Mouse (Mus musculus) forebrain, embryonic 15.5 days (tissue): ENCODE data around the gene Pld4. TPM values are rescaled to one million over a fixed set of nuclear protein-coding genes. Genes with fewer than 3 reads are reported as not detected.

Source experiments
- ATAC-seq: fragments of 200-750 bp; cut with Nextera tagmentation; replicated peaks from 2 replicates; pipeline ENCODE4 v1.8.0; 2017; ENCODE audit warnings: mild to moderate bottlenecking, moderate TSS enrichment, moderate library complexity
- H3K27ac ChIP-seq: fragments of 300-500 bp; sonication (generic); replicated peaks from 2 replicates; pipeline ENCODE4 v1.5.1; 2015; ENCODE audit warnings: mild to moderate bottlenecking, inconsistent platforms
- H3K27me3 ChIP-seq: fragments of 300-500 bp; sonication (generic); 2 replicates; pipeline ENCODE4 v1.6.1; 2015; ENCODE audit warnings: inconsistent platforms
- H3K36me3 ChIP-seq: fragments of 300-500 bp; sonication (generic); 2 replicates; pipeline ENCODE4 v1.6.1; 2015; ENCODE audit warnings: mild to moderate bottlenecking, inconsistent platforms
- H3K4me1 ChIP-seq: fragments of 300-500 bp; sonication (generic); 2 replicates; pipeline ENCODE4 v1.6.1; 2015; ENCODE audit warnings: inconsistent platforms
- H3K4me2 ChIP-seq: fragments of 300-500 bp; sonication (generic); replicated peaks from 2 replicates; pipeline ENCODE4 v1.6.1; 2015; ENCODE audit warnings: mild to moderate bottlenecking, inconsistent platforms
- H3K4me3 ChIP-seq: fragments of 300-500 bp; sonication (generic); 2 replicates; pipeline ENCODE4 v1.5.1; 2015; ENCODE audit warnings: mild to moderate bottlenecking, inconsistent platforms
- H3K9ac ChIP-seq: fragments of 300-500 bp; sonication (generic); replicated peaks from 2 replicates; pipeline ENCODE4 v1.6.1; 2015; ENCODE audit warnings: mild to moderate bottlenecking, inconsistent platforms
- H3K9me3 ChIP-seq: fragments of 300-500 bp; sonication (generic); 2 replicates; pipeline ENCODE4 v1.6.1; 2016; ENCODE audit warnings: inconsistent platforms
- whole genome bisulfite sequencing: fragments of 180-500 bp; shearing (Covaris S2); methylation state at CpG from one replicate; pipeline ENCODE4 v1.1.7; 2015; ENCODE audit warnings: mixed read lengths; 5-methylcytosine and 5-hydroxymethylcytosine counted together
- polyA plus RNA-seq: library from polyadenylated mRNA; unstranded; fragments of >200 nt; fragmentation: Nextera tagmentation; extraction: Ambion mirVana; gene quantifications from 2 replicates; pipeline ENCODE4 v1.2.1, GENCODE M21; 2015

The Pld4 gene
- 5.3 and 6.2 TPM in 2 replicates for polyA plus RNA-seq

DNA sequence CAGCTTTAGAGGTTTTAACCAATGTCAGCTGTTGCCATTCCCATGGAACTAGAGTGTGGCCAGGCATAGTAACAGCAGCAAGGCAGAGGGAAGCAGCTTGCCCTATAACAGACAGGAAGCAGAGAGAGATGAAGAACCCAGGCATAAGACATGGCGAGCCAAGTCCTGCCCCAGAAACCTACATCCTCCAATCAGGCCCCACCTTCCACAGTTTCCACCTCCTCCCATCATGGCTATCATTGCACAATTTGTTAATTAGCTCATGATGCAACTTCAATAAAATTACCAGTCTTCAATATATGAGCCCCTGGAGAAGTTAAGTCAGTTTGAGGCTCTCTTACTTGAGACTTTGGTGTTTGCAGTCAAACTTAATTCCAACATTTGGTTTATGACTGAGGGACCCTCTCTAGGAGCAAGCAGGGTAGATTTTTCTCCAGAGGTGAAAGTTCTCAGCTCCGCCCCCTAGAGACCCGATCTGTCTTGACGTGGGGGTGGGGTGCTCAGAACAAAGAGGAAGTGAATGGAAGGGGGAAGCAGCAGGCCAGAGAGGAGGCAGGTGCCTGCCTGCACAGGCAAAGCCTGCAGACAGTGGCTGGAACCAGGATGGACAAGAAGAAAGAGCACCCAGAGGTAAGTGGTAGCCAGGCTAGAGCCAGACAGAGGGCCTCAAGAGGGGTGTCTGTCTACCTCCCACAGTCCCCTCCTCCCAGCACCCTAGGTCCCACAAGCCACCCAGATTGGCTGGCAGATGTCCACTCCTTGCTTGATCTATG is at the start of gene Pld4:
TSS of gene Pld4 (plus strand) at position 502 of the 773 bp plus-strand sequence.
- Histone ChIP-seq H3K9me3 (no peaks in the 10 kb centered on the region), H3K27me3 (no peaks in the 10 kb centered on the region), H3K36me3 (no peaks in the 10 kb centered on the region), H3K4me1 (no peaks in the 10 kb centered on the region), H3K27ac (no peak within 1 kb of the TSS), H3K4me3 (no peak within 1 kb of the TSS), H3K4me2 (no peak within 1 kb of the TSS), H3K9ac (no peak within 1 kb of the TSS)
- WGBS: 41% methylated on average over 4 of the region's 4 CpGs
- no peak for ATAC-seq

DNA sequence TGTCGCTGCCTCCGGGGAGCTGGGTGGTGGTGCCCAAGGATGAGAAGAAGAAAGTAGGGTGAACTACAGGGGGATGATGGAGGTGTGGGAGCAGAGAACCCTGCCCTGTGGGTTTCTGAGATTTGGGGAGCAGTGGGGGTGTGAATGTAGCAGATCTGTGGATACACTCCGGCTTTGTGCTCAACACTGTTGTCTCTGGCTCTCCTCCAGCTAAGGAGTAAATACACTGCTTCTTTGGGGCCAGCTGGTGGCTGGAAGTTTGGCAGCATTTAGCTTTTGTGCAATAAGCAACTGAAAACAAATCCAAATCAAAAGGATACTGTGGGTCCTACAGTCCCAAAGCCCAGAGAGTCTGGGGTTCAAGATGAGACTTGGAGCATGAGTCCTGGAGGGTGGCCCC is 46.5 kb upstream of the Pld4 start:
- H3K9me3 ChIP-seq: no peaks in the 10 kb centered on the region
- WGBS: 61% methylated on average over 3 of the region's 3 CpGs
- peaks cover 11% of the 10 kb centered on the region for H3K4me1 ChIP-seq
- no peak overlapping the region for H3K9ac ChIP-seq
- no peaks in the 10 kb centered on the region for H3K36me3 ChIP-seq
- H3K27ac ChIP-seq: peak overlapping the region; percentile 64
- peak; percentile 58 for ATAC-seq
- no peak overlapping the region for H3K4me2 ChIP-seq
- no peak overlapping the region for H3K4me3 ChIP-seq
- H3K27me3 ChIP-seq: peaks cover 3% of the 10 kb centered on the region; the same call in 1 of the 2 replicates

DNA sequence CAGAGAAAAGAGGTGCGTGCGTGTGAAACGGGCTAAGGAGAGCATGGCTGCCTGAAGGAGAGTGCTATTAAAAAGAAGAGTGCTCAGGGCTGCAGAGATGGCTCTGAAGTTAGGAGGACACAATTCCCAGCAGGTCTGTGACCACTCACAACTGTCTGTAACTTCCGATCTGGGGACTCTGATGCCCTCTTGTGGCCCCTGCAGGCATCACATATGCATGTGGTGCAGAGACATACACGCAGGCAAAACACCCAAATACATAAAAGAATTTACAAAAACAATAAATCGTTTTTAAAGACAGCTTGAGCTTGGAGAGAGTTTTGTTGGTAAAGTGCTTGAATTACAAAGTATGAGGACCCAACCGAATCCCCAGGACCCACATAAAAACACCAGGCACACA is 43.3 kb upstream of the Pld4 start:
- H3K9me3 ChIP-seq: no peaks in the 10 kb centered on the region
- no peak overlapping the region for H3K4me3 ChIP-seq
- H3K4me1 ChIP-seq: peaks cover 16% of the 10 kb centered on the region
- H3K4me2 ChIP-seq: no peak overlapping the region
- ATAC-seq: no peak
- no peak overlapping the region for H3K9ac ChIP-seq
- no peaks in the 10 kb centered on the region for H3K27me3 ChIP-seq
- WGBS: 32% methylated on average over 7 of the region's 7 CpGs
- no peak overlapping the region for H3K27ac ChIP-seq
- no peaks in the 10 kb centered on the region for H3K36me3 ChIP-seq

DNA sequence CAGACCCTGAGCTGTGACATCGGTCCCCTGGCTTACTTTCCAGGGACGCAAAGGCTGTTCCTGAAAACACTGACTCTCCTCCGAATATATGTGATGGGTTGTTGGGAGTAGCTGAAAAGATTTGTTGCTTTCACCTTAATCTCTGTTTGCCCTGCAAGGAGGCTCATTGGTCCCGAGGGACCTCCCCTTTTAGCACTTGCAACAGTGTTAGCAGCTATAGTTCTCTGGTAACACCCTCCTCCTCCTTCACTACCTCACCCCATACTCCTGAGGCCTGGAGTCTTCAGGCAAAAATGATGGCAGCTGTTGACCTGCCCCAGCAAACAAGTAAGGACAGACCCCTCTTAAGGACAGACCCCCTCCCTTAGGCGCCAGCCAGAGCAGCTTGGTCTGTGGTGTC is 41.5 kb upstream of the Pld4 start:
- no peaks in the 10 kb centered on the region for H3K27me3 ChIP-seq
- H3K9me3 ChIP-seq: no peaks in the 10 kb centered on the region
- no peaks in the 10 kb centered on the region for H3K36me3 ChIP-seq
- WGBS: 72% methylated on average over 5 of the region's 5 CpGs
- H3K4me3 ChIP-seq: no peak overlapping the region
- H3K4me1 ChIP-seq: peaks cover 25% of the 10 kb centered on the region
- H3K9ac ChIP-seq: no peak overlapping the region
- H3K27ac ChIP-seq: no peak overlapping the region
- H3K4me2 ChIP-seq: no peak overlapping the region
- no peak for ATAC-seq

DNA sequence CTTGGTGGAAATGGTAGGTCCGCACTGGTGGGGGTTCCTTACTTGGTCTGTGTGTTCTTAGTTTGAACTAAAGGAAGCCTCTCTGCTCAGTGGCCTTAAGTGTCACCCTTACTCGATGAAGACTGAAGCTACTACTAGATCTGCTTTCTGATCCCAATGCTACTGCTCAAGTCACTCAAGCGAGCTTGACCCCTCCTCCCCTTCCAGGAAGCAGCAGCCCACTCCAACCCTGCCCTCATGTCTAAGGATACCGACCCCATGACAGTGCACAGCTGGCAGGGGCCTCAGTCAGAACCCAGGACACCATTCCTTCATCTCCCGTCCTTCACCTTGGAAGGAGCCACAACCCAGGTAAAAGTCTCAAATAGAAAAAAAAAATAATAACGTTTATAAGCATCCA is 40.2 kb upstream of the Pld4 start, which contains the start of gene Cep170b:
TSS of gene Cep170b (plus strand) at position 240 of the 400 bp plus-strand sequence.
- Histone ChIP-seq H3K27me3 (no peaks in the 10 kb centered on the region), H3K9me3 (no peaks in the 10 kb centered on the region), H3K4me2 (peak within 1 kb of the TSS; percentile 85), H3K4me3 (peak within 1 kb of the TSS; percentile 78), H3K4me1 (peaks cover 24% of the 10 kb centered on the region), H3K9ac (peak within 1 kb of the TSS; percentile 80; the same call in 1 of the 2 replicates), H3K36me3 (no peaks in the 10 kb centered on the region), H3K27ac (no peak within 1 kb of the TSS)
- no peak for ATAC-seq
- WGBS: 78% methylated on average over 6 of the region's 6 CpGs

DNA sequence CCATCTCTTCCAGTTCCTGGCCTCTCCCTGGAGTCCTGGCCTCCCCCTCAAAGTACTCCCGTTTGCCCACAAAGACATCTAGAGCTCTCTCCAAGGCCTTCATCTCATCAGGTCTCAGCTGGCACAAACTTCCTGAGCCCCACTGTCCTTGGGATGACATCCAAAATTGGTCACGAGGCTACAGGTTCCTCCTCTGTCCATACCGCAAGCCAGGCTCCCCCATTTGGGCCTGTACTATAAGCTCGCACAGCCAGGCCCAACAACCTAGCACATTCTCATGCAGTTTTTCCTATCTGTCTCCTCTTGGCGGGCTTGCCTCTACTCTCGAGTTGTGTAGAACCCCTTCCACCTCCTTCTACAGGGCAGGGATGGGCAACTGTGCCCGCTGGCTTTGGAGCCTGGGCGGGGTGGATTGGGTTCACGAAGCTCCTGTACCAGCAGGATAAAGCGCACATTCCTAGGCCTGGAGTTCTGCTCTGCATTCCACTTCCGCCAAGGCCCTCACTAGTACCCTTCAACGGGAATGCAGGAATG is 39.5 kb upstream of the Pld4 start:
- Histone ChIP-seq H3K4me2 (peak overlapping the region; percentile 85), H3K4me1 (peaks cover 32% of the 10 kb centered on the region), H3K9ac (no peak overlapping the region; the same call in 1 of the 2 replicates), H3K9me3 (no peaks in the 10 kb centered on the region), H3K27ac (no peak overlapping the region), H3K36me3 (no peaks in the 10 kb centered on the region), H3K4me3 (peak overlapping the region; percentile 78), H3K27me3 (no peaks in the 10 kb centered on the region)
- no peak for ATAC-seq
- 42% methylated on average over 12 of the region's 12 CpGs for WGBS

DNA sequence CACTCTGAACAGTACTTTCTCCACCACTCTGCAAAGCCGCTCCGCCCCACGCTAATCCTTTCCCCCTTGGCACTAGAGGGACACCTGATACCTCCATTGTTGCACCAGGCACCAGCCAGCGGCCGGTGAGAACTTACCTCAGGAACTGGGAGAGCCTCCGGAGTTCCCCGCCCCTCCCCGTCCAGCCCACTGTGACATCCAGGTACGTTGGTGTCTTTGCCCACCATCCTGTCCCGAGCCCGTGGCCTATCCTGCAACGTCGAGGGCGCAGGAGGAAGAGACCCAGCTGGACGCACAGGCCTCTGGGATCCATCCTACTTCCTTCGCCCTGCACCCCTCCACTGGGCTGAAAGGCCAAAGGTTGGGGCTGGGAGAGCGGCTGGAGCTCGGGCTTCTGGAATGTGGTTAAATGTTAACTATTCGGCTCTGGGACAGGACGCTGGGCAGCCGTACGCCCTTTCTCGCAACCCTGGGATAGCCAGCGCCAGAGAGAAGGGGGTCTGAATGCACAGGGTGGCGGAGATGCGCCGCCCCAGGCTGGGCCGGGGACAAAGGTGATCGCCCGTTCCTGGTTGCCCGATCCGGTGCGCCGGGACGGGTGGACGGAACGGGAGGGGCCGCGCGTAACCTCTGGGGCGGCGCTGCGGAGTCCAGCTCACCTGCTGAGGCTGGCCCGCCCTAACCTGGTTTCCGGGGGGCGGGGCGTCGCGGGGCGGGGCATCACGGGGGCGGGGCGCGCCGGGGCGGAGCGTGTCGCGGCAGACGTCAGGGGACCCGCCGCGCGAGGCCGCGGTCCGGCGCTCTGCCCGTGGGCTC is 38.8 kb upstream of the Pld4 start:
- H3K9me3 ChIP-seq: no peaks in the 10 kb centered on the region
- peaks cover 36% of the 10 kb centered on the region for H3K4me1 ChIP-seq
- no peaks in the 10 kb centered on the region for H3K27me3 ChIP-seq
- 2% methylated on average over 67 of the region's 69 CpGs for WGBS
- no peaks in the 10 kb centered on the region for H3K36me3 ChIP-seq
- peak overlapping the region; percentile 59; the same call in 1 of the 2 replicates for H3K27ac ChIP-seq
- H3K4me3 ChIP-seq: peak overlapping the region; percentile 78
- H3K4me2 ChIP-seq: peak overlapping the region; percentile 85
- ATAC-seq: peak; percentile 45
- H3K9ac ChIP-seq: peak overlapping the region; percentile 80

DNA sequence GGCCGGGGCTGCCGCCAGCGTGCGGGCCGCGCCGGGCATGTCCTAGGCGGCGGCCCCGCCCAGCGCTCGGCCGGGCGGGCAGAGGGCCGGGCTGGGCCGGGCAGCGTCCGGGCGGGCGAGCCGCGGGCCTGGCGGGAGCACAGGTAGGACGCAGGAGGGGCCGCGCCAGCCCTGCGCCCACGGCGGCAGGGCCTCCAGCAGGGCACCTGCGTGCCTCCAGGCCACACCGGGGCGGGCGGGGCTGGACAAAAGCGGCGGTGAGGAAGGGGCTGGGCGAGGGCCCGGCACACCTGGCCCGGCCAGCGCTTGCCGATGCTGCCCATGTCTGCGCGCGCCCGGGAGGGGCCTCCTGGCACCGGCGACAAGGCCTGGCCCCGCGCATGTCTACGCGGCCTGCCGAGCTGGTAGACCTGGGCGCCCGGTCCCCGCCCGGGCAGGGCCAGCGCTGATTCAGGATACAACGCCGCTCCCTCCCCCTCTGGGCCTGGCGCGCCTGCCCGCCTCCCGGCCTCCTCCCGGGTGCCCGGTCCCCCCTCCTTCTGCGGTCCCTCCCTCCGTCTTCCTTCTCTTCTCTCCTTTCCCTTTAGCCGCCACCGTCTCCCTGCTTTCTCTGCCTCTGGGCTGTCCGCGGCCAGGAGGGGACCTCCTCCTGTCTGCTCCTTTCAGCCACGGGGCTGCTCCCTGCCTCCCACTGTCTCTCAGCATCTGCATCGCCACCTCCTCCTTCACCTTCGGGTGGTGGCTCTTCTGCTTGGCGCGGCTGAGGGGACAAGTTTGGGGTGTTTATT is 38.0 kb upstream of the Pld4 start:
- Histone ChIP-seq H3K27me3 (no peaks in the 10 kb centered on the region), H3K9me3 (no peaks in the 10 kb centered on the region), H3K9ac (peak overlapping the region; percentile 80), H3K27ac (peak overlapping the region; percentile 59), H3K4me1 (peaks cover 36% of the 10 kb centered on the region), H3K4me3 (peak overlapping the region; percentile 78), H3K4me2 (peak overlapping the region; percentile 85), H3K36me3 (no peaks in the 10 kb centered on the region)
- ATAC-seq: peak; percentile 55
- WGBS: under 1% methylated on average over 42 of the region's 75 CpGs

DNA sequence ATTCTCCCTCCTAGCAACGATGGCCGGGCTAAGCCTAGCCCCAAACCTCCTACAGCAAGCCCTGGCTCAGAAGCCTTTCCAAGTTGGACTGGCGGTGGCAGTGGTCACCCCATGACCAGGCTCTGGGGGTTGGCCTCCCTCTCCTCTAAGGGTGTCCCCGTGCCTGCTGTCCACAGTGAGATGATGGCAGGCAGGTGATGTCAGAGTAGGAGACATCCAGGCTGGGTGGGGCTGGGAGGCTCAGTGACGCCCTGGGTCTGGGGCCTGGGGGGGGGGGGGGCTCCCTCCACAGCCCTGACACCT is 37.5 kb upstream of the Pld4 start:
- Histone ChIP-seq H3K36me3 (no peaks in the 10 kb centered on the region), H3K4me3 (peak overlapping the region; percentile 78), H3K9ac (peak overlapping the region; percentile 80), H3K9me3 (no peaks in the 10 kb centered on the region), H3K27ac (peak overlapping the region; percentile 59), H3K27me3 (no peaks in the 10 kb centered on the region), H3K4me2 (peak overlapping the region; percentile 85), H3K4me1 (peaks cover 36% of the 10 kb centered on the region)
- 11% methylated on average over 5 of the region's 5 CpGs for WGBS
- ATAC-seq: peak; percentile 20; the same call in 1 of the 2 replicates

DNA sequence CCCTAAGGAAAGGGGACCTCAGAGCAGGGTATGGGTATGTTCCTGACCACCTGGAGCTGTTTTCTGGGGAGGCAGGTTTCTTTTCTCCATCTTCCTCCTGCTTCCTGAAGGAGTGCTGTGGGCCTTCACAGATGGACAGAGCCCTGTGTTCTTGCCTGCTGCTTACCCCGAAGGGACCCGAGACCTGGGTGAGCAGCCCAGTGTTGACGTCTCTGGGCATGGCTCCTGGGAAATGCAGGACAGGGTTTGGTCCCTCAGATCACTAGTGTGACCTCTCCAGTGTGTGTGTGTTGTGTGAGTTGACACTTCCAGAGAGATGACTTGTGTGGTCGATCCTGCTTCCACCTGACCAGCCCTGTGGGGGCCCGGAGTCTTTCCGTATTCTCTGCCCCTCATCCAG is 37.0 kb upstream of the Pld4 start:
- Histone ChIP-seq H3K4me3 (peak overlapping the region; percentile 78), H3K4me1 (peaks cover 36% of the 10 kb centered on the region), H3K36me3 (no peaks in the 10 kb centered on the region), H3K9ac (0 out of 2 replicates have a peak overlapping the region, but pooled peaks have one; percentile 80), H3K27me3 (no peaks in the 10 kb centered on the region), H3K9me3 (no peaks in the 10 kb centered on the region), H3K27ac (no peak overlapping the region), H3K4me2 (peak overlapping the region; percentile 85)
- WGBS: 90% methylated on average over 6 of the region's 6 CpGs
- no peak for ATAC-seq

DNA sequence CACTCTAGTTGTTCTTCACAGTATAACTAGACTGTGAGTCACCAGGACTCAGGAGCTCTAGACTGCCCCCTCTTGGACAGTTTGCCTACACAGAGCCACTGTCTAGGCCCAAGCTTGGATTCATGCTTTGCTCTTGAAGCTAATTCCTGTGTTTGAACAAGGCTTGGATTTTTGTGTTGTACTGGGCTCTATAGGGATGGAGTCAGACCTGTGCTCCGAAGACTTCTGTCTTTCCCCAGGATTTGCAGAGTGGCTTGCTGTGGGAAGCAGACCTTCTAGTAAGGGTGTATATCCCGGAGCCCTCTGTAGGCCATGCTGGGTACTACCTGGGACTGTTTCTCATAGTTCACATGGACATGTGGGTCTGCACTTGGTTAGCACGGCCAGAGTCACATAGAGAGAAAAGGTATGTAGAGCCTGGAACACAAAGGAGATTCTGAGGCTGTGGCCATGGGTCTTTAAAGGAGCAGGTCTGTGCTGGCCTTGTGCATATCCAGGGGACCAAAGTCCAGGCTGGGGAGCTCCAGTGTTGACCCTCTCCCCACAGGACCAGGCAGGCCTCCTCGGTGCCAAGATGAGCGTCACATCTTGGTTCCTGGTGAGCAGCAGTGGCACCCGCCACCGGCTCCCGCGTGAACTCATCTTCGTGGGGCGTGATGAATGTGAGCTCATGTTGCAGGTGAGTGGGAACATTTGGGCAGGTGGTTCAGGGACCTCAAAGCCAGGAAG is 36.2 kb upstream of the Pld4 start:
- H3K4me3 ChIP-seq: no peak overlapping the region
- no peak; the same call in 1 of the 2 replicates for ATAC-seq
- no peak overlapping the region for H3K27ac ChIP-seq
- H3K4me2 ChIP-seq: no peak overlapping the region
- no peaks in the 10 kb centered on the region for H3K27me3 ChIP-seq
- no peak overlapping the region for H3K9ac ChIP-seq
- no peaks in the 10 kb centered on the region for H3K36me3 ChIP-seq
- H3K4me1 ChIP-seq: peaks cover 36% of the 10 kb centered on the region
- WGBS: 77% methylated on average over 11 of the region's 11 CpGs
- H3K9me3 ChIP-seq: no peaks in the 10 kb centered on the region
